Mouse (Mus musculus): ENCODE measurements around the gene Lhpp. TPM values are rescaled to one million over a fixed set of nuclear protein-coding genes. Genes with fewer than 3 reads are reported as not detected.

The Lhpp gene
- total and polyA plus RNA-seq, 3 experiments, result 0.10 to 0.11 TPM; not detected in 1

GRCm38 (mm10) chr7:132573205-132573604 is 37.2 kb upstream of the Lhpp start:
- TF ChIP-seq GATA1 (IDR thresholded peaks at IDR 0.05; ENCODE audit: borderline replicate concordance, low read length), result no peak
- TF ChIP-seq CTCF (IDR thresholded peaks at IDR 0.05; ENCODE audit: low read depth, low read length), result no peak
- TF ChIP-seq TAL1 (conservative IDR thresholded peaks at IDR 0.05; ENCODE audit: low read depth, low read length), result no peak
- no peak for TF ChIP-seq GATA2 (IDR thresholded peaks at IDR 0.05; ENCODE audit: borderline replicate concordance, low read depth, low read length)
- TF ChIP-seq POLR2AphosphoS5 (IDR thresholded peaks at IDR 0.05; ENCODE audit: insufficient replicate concordance, low read depth, low read length), result no peak
- ATAC-seq (ENCODE audit: extremely low read depth, insufficient number of reproducible peaks, low FRiP score, poor library complexity, severe bottlenecking), result no peak
- Histone ChIP-seq H3K27me3 (ENCODE audit: insufficient read depth, low read length) (no peaks in the 10 kb centered on the region), H3K36me3 (replicated peaks) (peaks cover 37% of the 10 kb centered on the region), H3K4me1 (ENCODE audit: insufficient read depth, low read depth, low read length) (peaks cover 16% of the 10 kb centered on the region), H3K4me3 (ENCODE audit: low read depth, low read length) (no peak overlapping the region), H3K9me3 (replicated peaks) (no peaks in the 10 kb centered on the region)
- no peak for DNase-seq (ENCODE audit: low spot score)

GRCm38 (mm10) chr7:132574646-132575045 is 35.8 kb upstream of the Lhpp start:
- Histone ChIP-seq H3K4me3 (ENCODE audit: low read depth, low read length) (no peak overlapping the region), H3K4me1 (ENCODE audit: insufficient read depth, low read depth, low read length) (peaks cover 16% of the 10 kb centered on the region), H3K9me3 (replicated peaks) (no peaks in the 10 kb centered on the region), H3K36me3 (replicated peaks) (peaks cover 23% of the 10 kb centered on the region), H3K27me3 (ENCODE audit: insufficient read depth, low read length) (peaks cover 6% of the 10 kb centered on the region; the same call in 1 of the 2 replicates)
- TF ChIP-seq POLR2AphosphoS5 (IDR thresholded peaks at IDR 0.05; ENCODE audit: insufficient replicate concordance, low read depth, low read length), result no peak
- no peak for TF ChIP-seq GATA1 (IDR thresholded peaks at IDR 0.05; ENCODE audit: borderline replicate concordance, low read length)
- TF ChIP-seq GATA2 (IDR thresholded peaks at IDR 0.05; ENCODE audit: borderline replicate concordance, low read depth, low read length), result no peak
- TF ChIP-seq TAL1 (conservative IDR thresholded peaks at IDR 0.05; ENCODE audit: low read depth, low read length), result no peak
- TF ChIP-seq CTCF (IDR thresholded peaks at IDR 0.05; ENCODE audit: low read depth, low read length), result no peak
- DNase-seq (ENCODE audit: low spot score), result no peak
- no peak for ATAC-seq (ENCODE audit: extremely low read depth, insufficient number of reproducible peaks, low FRiP score, poor library complexity, severe bottlenecking)

DNA sequence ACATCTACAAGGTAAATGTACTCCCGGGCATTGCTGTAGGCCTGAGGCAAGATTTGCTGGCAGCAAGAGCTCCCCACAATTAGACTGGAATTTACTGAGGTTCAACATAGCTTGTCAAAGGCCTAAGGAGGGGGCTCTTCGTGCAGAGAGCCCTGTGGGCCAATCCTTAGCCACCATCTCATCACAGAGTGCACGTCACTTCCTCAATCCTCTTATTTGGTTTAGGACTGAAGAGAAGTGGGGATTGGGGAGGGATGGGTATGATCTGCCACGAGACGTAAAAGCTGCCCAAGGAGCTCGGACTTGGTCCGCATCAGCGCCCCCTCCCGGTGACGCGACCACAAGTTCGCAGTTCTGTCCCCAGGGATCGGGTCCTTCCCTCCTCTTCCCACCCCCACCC is 34.8 kb upstream of the Lhpp start:
- H3K4me3 ChIP-seq (ENCODE audit: low read depth, low read length), result peak overlapping the region; percentile 79
- DNase-seq (ENCODE audit: low spot score) (peak; percentile 90), ATAC-seq (ENCODE audit: extremely low read depth, insufficient number of reproducible peaks, low FRiP score, poor library complexity, severe bottlenecking) (peak; percentile 90)
- H3K9me3 ChIP-seq (replicated peaks), result no peaks in the 10 kb centered on the region
- H3K4me1 ChIP-seq (ENCODE audit: insufficient read depth, low read depth, low read length), result peaks cover 16% of the 10 kb centered on the region
- TF ChIP-seq POLR2AphosphoS5 (IDR thresholded peaks at IDR 0.05; ENCODE audit: insufficient replicate concordance, low read depth, low read length) (no peak), CTCF (IDR thresholded peaks at IDR 0.05; ENCODE audit: low read depth, low read length) (peak; percentile 49; the same call in 1 of the 2 replicates), GATA2 (IDR thresholded peaks at IDR 0.05; ENCODE audit: borderline replicate concordance, low read depth, low read length) (no peak)
- peaks cover 13% of the 10 kb centered on the region for H3K36me3 ChIP-seq (replicated peaks)
- peaks cover 6% of the 10 kb centered on the region; the same call in 1 of the 2 replicates for H3K27me3 ChIP-seq (ENCODE audit: insufficient read depth, low read length)

DNA sequence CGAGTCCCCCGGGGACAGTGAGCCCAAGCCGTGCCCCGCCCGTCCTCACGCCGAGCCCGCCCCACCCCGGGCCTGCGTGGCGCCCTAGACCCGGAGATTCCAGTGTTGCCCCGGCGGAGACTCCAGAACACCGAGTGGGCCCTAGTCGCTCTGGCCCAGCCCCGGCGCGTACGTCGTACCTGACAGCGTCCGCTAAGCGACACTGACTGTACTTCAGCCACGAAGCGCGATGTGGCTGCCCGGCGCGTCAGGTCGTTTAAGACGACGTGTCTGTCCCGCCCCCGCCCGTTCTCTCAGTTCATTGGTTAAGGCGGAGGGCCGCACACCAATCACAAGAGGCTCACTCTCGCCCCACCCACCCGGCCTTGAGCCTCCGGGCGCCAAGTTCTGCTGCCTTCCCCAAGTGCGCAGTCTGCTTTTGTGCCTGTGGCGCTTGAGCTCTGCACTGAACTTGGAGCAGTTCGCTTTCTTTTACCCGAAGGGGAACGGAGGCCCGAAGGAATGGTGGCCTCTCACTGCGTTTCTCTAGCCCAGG is 34.3 kb upstream of the Lhpp start, which contains the start of gene Oat:
Gene Oat, minus strand, starts transcription at position 283 of the 535 bp plus-strand sequence.
- Histone ChIP-seq H3K36me3 (replicated peaks) (peaks cover 11% of the 10 kb centered on the region), H3K9me3 (replicated peaks) (no peaks in the 10 kb centered on the region), H3K4me1 (ENCODE audit: insufficient read depth, low read depth, low read length) (peaks cover 16% of the 10 kb centered on the region), H3K27me3 (ENCODE audit: insufficient read depth, low read length) (peaks cover 9% of the 10 kb centered on the region; the same call in 1 of the 2 replicates), H3K4me3 (ENCODE audit: low read depth, low read length) (peak within 1 kb of the TSS; percentile 79)
- TF ChIP-seq GATA2 (IDR thresholded peaks at IDR 0.05; ENCODE audit: borderline replicate concordance, low read depth, low read length) (no peak), CTCF (IDR thresholded peaks at IDR 0.05; ENCODE audit: low read depth, low read length) (no peak), POLR2AphosphoS5 (IDR thresholded peaks at IDR 0.05; ENCODE audit: insufficient replicate concordance, low read depth, low read length) (no peak), GATA1 (IDR thresholded peaks at IDR 0.05; ENCODE audit: borderline replicate concordance, low read length) (no peak)
- peak; percentile 94 for ATAC-seq (ENCODE audit: extremely low read depth, insufficient number of reproducible peaks, low FRiP score, poor library complexity, severe bottlenecking)
- peak; percentile 93 for DNase-seq (ENCODE audit: low spot score)

GRCm38 (mm10) chr7:132576891-132577290 is 33.5 kb upstream of the Lhpp start:
- H3K27me3 ChIP-seq (ENCODE audit: insufficient read depth, low read length), result peaks cover 13% of the 10 kb centered on the region; the same call in 1 of the 2 replicates
- H3K36me3 ChIP-seq (replicated peaks), result peaks cover 5% of the 10 kb centered on the region
- no peak for ATAC-seq (ENCODE audit: extremely low read depth, insufficient number of reproducible peaks, low FRiP score, poor library complexity, severe bottlenecking)
- no peak for DNase-seq (ENCODE audit: low spot score)
- H3K4me1 ChIP-seq (ENCODE audit: insufficient read depth, low read depth, low read length), result peaks cover 16% of the 10 kb centered on the region
- H3K9me3 ChIP-seq (replicated peaks), result no peaks in the 10 kb centered on the region
- H3K4me3 ChIP-seq (ENCODE audit: low read depth, low read length), result no peak overlapping the region
- TF ChIP-seq GATA1 (IDR thresholded peaks at IDR 0.05; ENCODE audit: borderline replicate concordance, low read length) (no peak), CTCF (IDR thresholded peaks at IDR 0.05; ENCODE audit: low read depth, low read length) (no peak), POLR2AphosphoS5 (IDR thresholded peaks at IDR 0.05; ENCODE audit: insufficient replicate concordance, low read depth, low read length) (no peak), TAL1 (conservative IDR thresholded peaks at IDR 0.05; ENCODE audit: low read depth, low read length) (no peak), GATA2 (IDR thresholded peaks at IDR 0.05; ENCODE audit: borderline replicate concordance, low read depth, low read length) (no peak)

- Histone ChIP-seq H3K4me3 (ENCODE audit: low read depth, low read length) (no peak overlapping the region), H3K27me3 (ENCODE audit: insufficient read depth, low read length) (peaks cover 25% of the 10 kb centered on the region), H3K9me3 (replicated peaks) (no peaks in the 10 kb centered on the region), H3K36me3 (replicated peaks) (no peaks in the 10 kb centered on the region), H3K4me1 (ENCODE audit: insufficient read depth, low read depth, low read length) (peaks cover 9% of the 10 kb centered on the region)
- no peak for ATAC-seq (ENCODE audit: extremely low read depth, insufficient number of reproducible peaks, low FRiP score, poor library complexity, severe bottlenecking)
- DNase-seq (ENCODE audit: low spot score), result no peak
- TF ChIP-seq GATA2 (IDR thresholded peaks at IDR 0.05; ENCODE audit: borderline replicate concordance, low read depth, low read length), result no peak
- TF ChIP-seq POLR2AphosphoS5 (IDR thresholded peaks at IDR 0.05; ENCODE audit: insufficient replicate concordance, low read depth, low read length), result no peak
- TF ChIP-seq CTCF (IDR thresholded peaks at IDR 0.05; ENCODE audit: low read depth, low read length), result no peak
- no peak for TF ChIP-seq TAL1 (conservative IDR thresholded peaks at IDR 0.05; ENCODE audit: low read depth, low read length)
Observed at GRCm38 (mm10) chr7:132580511-132580910, 29.9 kb upstream of the Lhpp start.

Measured in G1E (cell line).